Mouse (Mus musculus): ENCODE results near the gene Zfp422. TPM values are rescaled to one million over a fixed set of nuclear protein-coding genes. Genes with fewer than 3 reads are reported as not detected.
"Not testable (repeated sequence)": the region's sequence is repeated elsewhere in the genome, so short reads cannot be mapped to it uniquely, and the experiment has no call there.

Gene Zfp422
- polyA plus RNA-seq, 1 experiment from 2014 or later, result 160 TPM

- H3K27me3 ChIP-seq, H3K9me3 ChIP-seq: not testable (repeated sequence)
- WGBS, result 96% methylated on average over 9 of the region's 9 CpGs
Measured at GRCm38 (mm10) chr6:116626417-116626816, 2.4 kb downstream of the Zfp422 start.

DNA sequence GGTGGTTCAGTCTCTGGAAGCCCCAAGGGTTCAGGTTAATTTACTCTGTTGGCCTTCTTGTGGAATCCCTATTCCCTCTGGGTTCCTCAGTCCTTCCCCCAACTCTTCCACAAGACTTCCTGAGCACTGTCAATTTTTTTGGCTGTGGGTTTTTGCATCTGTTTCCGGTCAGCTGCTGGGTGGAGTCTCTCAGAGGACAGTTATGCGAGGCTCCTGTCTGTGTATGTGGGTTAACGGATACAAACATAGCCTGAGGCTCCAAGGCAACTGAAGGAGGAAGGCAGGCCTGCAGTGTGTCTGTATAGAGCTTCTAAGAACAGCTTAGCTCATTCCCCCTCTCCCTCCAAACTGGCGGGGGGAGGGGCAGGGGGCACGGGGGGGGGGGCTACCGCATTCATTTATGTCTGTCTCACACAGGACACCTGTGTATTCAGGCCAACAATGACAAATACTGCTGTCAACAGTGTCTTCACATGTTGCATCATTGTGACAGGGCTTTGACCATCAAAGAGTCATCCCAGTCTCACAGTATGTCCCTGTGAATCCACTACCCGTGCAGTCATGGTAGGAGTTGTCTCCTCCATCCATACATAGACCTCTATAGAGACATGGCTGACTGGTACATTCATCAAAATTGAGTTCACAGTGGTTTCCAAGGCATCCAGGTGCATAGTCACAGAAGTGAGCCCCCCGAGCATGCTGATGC, 7.3 kb downstream of the Zfp422 start:
- H3K27ac ChIP-seq (replicated peaks), result no peak overlapping the region
- peaks cover 7% of the 10 kb centered on the region for H3K4me1 ChIP-seq (replicated peaks)
- no peaks in the 10 kb centered on the region for H3K27me3 ChIP-seq
- peaks cover 25% of the 10 kb centered on the region for H3K36me3 ChIP-seq
- no peak overlapping the region for H3K9ac ChIP-seq
- no peak overlapping the region for H3K4me2 ChIP-seq
- no peaks in the 10 kb centered on the region for H3K9me3 ChIP-seq
- no peak for ATAC-seq (ENCODE audit: low read depth)
- WGBS, result 72% methylated on average over 8 of the region's 8 CpGs
- H3K4me3 ChIP-seq, result no peak overlapping the region

More at GRCm38 (mm10) chr6:116626417-116626816, 2.4 kb downstream of the Zfp422 start:
- H3K9ac ChIP-seq; H3K4me3 ChIP-seq; ATAC-seq (ENCODE audit: low read depth); H3K4me2 ChIP-seq; H3K27ac ChIP-seq (replicated peaks): not testable (repeated sequence)
- H3K4me1 ChIP-seq (replicated peaks), result peaks cover 31% of the 10 kb centered on the region
- H3K36me3 ChIP-seq, result peaks cover 32% of the 10 kb centered on the region

GRCm38 (mm10) chr6:116618073-116618472, 10.7 kb downstream of the Zfp422 start:
- H3K4me1 ChIP-seq (replicated peaks), result no peaks in the 10 kb centered on the region
- no peaks in the 10 kb centered on the region for H3K27me3 ChIP-seq
- no peak overlapping the region for H3K9ac ChIP-seq
- no peaks in the 10 kb centered on the region for H3K9me3 ChIP-seq
- ATAC-seq (ENCODE audit: low read depth), result no peak
- no peaks in the 10 kb centered on the region for H3K36me3 ChIP-seq
- H3K27ac ChIP-seq (replicated peaks), result no peak overlapping the region
- no peak overlapping the region for H3K4me3 ChIP-seq
- no peak overlapping the region for H3K4me2 ChIP-seq

- Histone ChIP-seq H3K27me3 (no peaks in the 10 kb centered on the region), H3K27ac (replicated peaks) (no peak overlapping the region), H3K9ac (no peak overlapping the region), H3K9me3 (no peaks in the 10 kb centered on the region), H3K4me2 (no peak overlapping the region), H3K4me3 (no peak overlapping the region), H3K4me1 (replicated peaks) (no peaks in the 10 kb centered on the region), H3K36me3 (no peaks in the 10 kb centered on the region)
- ATAC-seq (ENCODE audit: low read depth), result no peak
- 95% methylated on average over 2 of the region's 2 CpGs for WGBS
Measured at GRCm38 (mm10) chr6:116615719-116616118, 13.1 kb downstream of the Zfp422 start.

DNA sequence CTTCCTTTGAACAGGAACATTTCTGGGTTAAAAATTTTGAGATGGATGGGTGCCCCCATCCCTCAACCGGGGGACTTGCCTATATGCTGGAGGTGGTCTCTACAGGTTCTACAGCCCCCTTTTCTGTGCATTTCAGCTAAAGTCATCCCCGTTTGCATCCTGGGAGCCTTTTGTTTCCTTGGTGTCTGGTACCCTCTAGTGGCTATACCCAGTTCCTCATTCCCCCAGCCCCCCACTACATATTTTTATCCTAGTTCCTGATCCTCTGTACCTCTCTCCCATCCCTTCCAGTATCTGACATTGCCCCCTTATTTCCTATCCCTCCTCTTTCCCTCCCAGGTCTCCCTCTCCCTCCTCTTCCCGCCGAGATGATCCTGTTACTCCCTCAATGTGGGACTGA, 21.6 kb downstream of the Zfp422 start:
- Histone ChIP-seq H3K27ac (replicated peaks) (no peak overlapping the region), H3K4me1 (replicated peaks) (no peaks in the 10 kb centered on the region), H3K4me2 (no peak overlapping the region), H3K9me3 (no peaks in the 10 kb centered on the region), H3K4me3 (no peak overlapping the region), H3K27me3 (no peaks in the 10 kb centered on the region), H3K9ac (no peak overlapping the region), H3K36me3 (no peaks in the 10 kb centered on the region)
- ATAC-seq (ENCODE audit: low read depth), result no peak
- WGBS, result 41% methylated on average over 4 of the region's 4 CpGs

DNA sequence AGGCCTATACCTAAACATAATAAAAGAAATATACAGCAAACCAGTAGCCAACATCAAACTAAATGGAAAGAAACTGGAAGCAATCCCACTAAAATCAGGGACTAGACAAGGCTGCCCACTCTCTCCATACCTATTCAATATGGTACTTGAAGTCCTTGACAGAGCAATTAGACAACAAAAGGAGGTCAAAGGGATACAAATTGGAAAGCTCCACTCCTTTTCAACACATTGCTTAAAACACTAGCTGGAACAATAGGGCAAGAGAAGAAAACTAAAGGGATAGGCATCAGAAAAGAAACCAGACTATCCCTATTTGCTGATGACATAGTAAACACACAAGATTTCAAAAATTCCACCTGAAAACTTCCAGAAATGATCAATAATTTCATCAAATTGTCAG, 27.8 kb downstream of the Zfp422 start:
- ATAC-seq (ENCODE audit: low read depth); H3K4me1 ChIP-seq (replicated peaks); H3K9ac ChIP-seq; H3K9me3 ChIP-seq; H3K27ac ChIP-seq (replicated peaks); H3K36me3 ChIP-seq; H3K4me3 ChIP-seq; H3K4me2 ChIP-seq; H3K27me3 ChIP-seq: not testable (repeated sequence)

GRCm38 (mm10) chr6:116584095-116584494, 44.7 kb downstream of the Zfp422 start, which contains the start of gene Olfr215:
TSS of gene Olfr215 (minus strand) at chr6:116584195.
- WGBS, result 70% methylated on average over 4 of the region's 4 CpGs

More at GRCm38 (mm10) chr6:116584095-116584494, 44.7 kb downstream of the Zfp422 start, which contains the start of gene Olfr215:
- H3K27ac ChIP-seq (replicated peaks), result no peak within 1 kb of the TSS
- no peaks in the 10 kb centered on the region for H3K27me3 ChIP-seq
- ATAC-seq (ENCODE audit: low read depth), result no peak
- H3K9me3 ChIP-seq, result no peaks in the 10 kb centered on the region
- no peak within 1 kb of the TSS for H3K4me2 ChIP-seq
- no peak within 1 kb of the TSS for H3K9ac ChIP-seq
- no peaks in the 10 kb centered on the region for H3K4me1 ChIP-seq (replicated peaks)
- no peak within 1 kb of the TSS for H3K4me3 ChIP-seq
- H3K36me3 ChIP-seq, result no peaks in the 10 kb centered on the region

Small RNA genes within 50 kb of the gene (microRNA-seq; reads per million reads assigned to microRNA genes)
- gene Mir7043, result 0.74 reads per million

Other genes with a start within 250 kb of the Zfp422 start
- 0.50 and 0.54 TPM in 2 replicates for gene Alox5, start 167.8 kb downstream of the Zfp422 start, polyA plus RNA-seq (2015; fragmentation: Nextera tagmentation; extraction: Ambion mirVana)
- not detected in 2 replicates for gene Olfr211, start 139.9 kb downstream of the Zfp422 start, polyA plus RNA-seq (2015; fragmentation: Nextera tagmentation; extraction: Ambion mirVana)
- 0.10 TPM in 1 of 2 replicates, not detected in the other for gene Olfr212, start 122.5 kb downstream of the Zfp422 start, polyA plus RNA-seq (2015; fragmentation: Nextera tagmentation; extraction: Ambion mirVana)
- gene Olfr213, start 90.5 kb downstream of the Zfp422 start, polyA plus RNA-seq (2015; fragmentation: Nextera tagmentation; extraction: Ambion mirVana), result not detected in 2 replicates
- gene Gm5580, start 77.9 kb downstream of the Zfp422 start, polyA plus RNA-seq (2015; fragmentation: Nextera tagmentation; extraction: Ambion mirVana), result 0.48 and 0.60 TPM in 2 replicates
- gene Olfr214, start 74.8 kb downstream of the Zfp422 start, polyA plus RNA-seq (2015; fragmentation: Nextera tagmentation; extraction: Ambion mirVana), result not detected in 2 replicates
- not detected in 2 replicates for gene Olfr215, start 44.8 kb downstream of the Zfp422 start, polyA plus RNA-seq (2015; fragmentation: Nextera tagmentation; extraction: Ambion mirVana)
- 11.0 and 14.5 TPM in 2 replicates for gene Depp1, start 21.6 kb upstream of the Zfp422 start, polyA plus RNA-seq (2015; fragmentation: Nextera tagmentation; extraction: Ambion mirVana)
- gene Rassf4, start 45.0 kb upstream of the Zfp422 start, polyA plus RNA-seq (2015; fragmentation: Nextera tagmentation; extraction: Ambion mirVana), result 24.0 and 25.3 TPM in 2 replicates
- gene Tmem72, start 87.9 kb upstream of the Zfp422 start, polyA plus RNA-seq (2015; fragmentation: Nextera tagmentation; extraction: Ambion mirVana), result 0.29 and 1.0 TPM in 2 replicates